Mouse (Mus musculus) left cerebral cortex, adult 8-10 months (tissue): Measurements from ENCODE around the gene Bicral. TPM values are rescaled to one million over a fixed set of nuclear protein-coding genes. Genes with fewer than 3 reads are reported as not detected.
A peak's percentile ranks its signal among the peaks of the same experiment; 100 is the strongest.
"Not testable (repeated sequence)": the region's sequence is repeated elsewhere in the genome, so short reads cannot be mapped to it uniquely, and the experiment has no call there.

Source experiments
- DNase-seq, 2 experiments: peaks; one replicate each; pipeline ENCODE4 v3.0.0; 2022; ENCODE audit warnings: low spot score in 2 of 2
- total RNA-seq, 4 experiments: library from RNA; stranded (reverse); gene quantifications; 2 replicates each; pipeline ENCODE4 v1.2.4; 2022

Bicral gene
- total RNA-seq, 4 experiments from 2014 or later = 54.4 to 63.1 (median 59.4) TPM

- no peak for DNase-seq
These were observed 58.6 kb downstream of the Bicral start for GRCm38 (mm10) chr17:46799680-46800079.

DNA sequence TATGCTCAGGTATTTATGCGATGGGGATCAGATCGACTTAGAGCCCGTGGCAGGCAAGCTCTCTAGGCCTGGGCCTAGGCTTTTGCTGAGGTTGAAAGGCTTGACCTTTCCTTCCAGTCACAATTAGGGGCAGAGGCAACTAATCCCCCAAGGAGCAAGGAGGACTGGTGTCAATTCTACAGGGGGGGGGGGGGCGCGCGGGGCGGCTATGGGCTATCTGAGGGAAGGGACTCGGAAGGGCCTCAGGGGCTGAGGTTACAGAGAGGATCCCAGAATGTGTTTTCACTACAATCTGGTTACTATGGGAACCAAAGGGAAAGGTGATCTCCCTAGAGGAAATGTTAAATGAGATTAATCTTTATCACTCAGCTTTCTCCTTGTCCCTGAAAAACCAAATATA, 60.9 kb downstream of the Bicral start:
- DNase-seq = no peak

DNA sequence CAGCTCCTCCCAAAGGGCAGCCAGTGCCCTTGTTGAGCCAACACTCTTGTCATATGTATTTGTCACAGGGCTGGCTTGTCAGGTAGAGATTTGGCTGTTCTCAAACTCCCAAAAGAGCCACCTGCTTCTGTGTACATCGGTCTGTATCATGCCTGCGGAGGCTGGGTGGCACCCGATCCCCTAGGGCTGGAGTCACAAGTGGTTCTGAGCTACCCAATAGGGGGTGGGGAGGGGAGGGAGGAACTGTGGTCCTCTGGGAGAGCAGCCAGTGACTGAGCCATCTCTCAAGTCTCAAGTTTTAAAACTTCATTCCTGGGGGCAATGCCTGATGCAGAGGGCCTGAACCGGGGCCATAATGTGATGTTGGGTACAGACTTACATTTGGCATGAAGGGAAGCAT, 61.5 kb downstream of the Bicral start:
- DNase-seq = no peak

DNA sequence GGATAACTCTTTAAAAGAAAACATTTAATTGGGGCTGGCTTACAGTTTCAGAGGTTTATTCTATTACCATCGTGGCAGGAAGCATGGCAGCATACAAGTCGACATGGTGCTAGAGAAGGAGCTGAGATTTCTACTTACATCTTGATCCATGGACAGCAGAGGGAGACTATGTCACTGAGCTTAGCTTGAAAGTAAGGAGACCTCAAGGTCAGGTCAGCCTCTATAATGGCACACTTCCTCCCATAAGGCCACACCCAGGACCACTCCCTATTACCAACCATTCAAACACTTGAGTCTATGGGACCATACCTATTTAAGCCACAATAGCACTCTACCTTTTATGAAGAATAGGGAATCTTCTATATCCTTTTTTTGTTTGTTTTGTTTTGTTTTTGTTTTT, 65.3 kb downstream of the Bicral start:
- DNase-seq = no peak

DNA sequence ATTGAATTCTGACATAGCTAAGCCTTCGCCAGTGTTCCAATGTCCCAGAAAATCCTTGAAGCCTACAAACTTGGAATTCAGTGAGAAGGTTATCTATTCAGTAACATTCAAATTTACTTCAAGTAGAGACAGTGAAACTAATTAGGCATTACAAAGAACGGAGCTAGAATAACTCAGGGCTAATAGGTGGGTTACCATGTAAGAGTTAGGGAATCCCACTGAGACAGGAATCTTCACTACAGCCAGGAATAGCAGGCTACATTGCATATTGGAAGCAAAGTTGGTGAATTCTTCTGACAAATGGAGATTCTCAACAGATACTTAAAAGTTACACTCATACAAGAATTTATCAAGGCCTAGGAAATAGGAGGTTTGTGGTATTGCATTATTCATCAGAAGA, 70.3 kb downstream of the Bicral start:
- DNase-seq = not testable (repeated sequence)

GRCm38 (mm10) chr17:46786952-46787351, 71.3 kb downstream of the Bicral start:
- no peak for DNase-seq

- DNase-seq = no peak
These were observed 75.1 kb downstream of the Bicral start for GRCm38 (mm10) chr17:46783222-46783565.

GRCm38 (mm10) chr17:46782341-46783221, 75.7 kb downstream of the Bicral start, which contains the start of gene Rpl7l1:
TSS of gene Rpl7l1 (minus strand) at chr17:46782672.
- DNase-seq = peak; percentile 75 to 84

- no peak for DNase-seq
These were observed 76.4 kb downstream of the Bicral start for GRCm38 (mm10) chr17:46781876-46782275.

DNA sequence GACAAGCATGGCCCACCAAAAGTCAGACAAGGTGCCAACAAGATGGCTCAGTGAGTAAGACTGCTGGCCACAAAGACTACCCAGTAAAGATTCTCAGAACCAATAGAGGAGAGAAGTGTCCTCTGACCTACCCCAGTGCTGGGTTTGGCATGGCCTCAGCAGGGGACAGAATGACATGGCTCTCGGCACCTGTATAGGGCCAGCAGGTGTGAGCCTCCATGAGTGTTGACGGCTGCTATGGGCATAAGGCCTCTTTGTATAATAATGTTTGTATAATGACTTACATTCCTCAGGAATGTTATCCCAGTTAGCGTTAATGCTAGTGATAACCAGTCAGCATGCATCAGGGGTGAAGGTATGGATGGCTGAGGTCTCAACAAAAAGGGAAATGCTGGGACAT, 82.2 kb downstream of the Bicral start:
- DNase-seq = no peak

- no peak for DNase-seq
These were observed 83.2 kb downstream of the Bicral start for GRCm38 (mm10) chr17:46775070-46775469.

DNA sequence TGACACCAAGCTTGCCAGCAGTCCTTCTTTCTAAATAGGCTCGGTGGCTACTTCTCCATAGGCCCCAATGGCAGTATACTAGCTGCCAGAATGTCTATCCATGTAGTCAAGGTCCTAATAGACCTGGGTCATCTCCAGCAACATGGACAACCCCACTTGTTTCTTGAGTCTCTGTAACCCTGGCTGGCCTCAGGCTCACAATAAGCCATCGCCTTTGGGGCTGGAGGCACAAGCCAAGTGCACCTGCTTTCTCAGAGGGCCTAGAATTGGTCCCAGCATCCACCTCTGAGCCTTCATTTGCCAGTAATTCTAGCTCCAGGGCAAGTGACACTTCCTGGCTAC, 84.2 kb downstream of the Bicral start:
- DNase-seq = no peak

DNA sequence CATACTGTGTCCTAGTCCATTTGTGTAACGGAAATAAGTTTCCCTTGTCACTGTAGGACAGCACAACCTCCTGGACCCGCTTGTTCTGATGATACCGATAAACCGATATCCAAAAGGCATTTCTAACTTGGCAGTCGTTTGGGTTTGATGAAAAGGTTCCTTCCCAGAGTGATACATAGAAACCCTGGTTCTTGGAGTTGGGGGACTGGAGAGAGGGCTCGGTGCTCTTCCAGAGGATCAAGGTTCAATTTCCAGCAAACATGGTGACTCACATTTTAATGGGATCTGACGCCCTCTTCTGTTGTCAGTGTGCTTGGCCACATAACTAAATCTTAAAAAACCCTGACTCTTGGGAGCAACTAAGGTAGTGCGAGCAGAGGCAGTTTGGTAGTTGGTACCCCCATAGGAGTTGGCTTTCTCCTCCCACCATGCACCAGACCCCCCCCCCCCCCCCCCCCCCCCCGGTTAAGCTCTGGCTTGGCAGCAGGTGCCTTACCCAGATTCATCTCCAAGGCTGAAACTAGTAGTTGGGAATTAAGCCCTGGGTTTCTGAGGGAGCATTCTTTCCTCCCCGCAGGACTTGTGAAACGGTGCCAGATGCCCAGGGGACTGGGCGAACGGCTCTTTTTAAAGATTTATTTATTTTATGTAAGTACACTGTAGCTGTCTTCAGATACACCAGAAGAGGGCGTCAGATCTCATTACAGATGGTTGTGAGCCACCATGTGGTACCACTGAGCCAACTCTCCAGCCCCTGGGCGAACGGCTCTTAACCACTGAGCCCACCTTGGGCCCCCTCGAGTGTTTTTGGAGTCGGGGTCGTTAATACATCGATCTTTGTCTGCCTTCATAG, 84.8 kb downstream of the Bicral start:
- no peak for DNase-seq

- DNase-seq = peak; percentile 73 to 78
These were observed 85.6 kb downstream of the Bicral start, which contains the start of gene 2310039H08Rik for GRCm38 (mm10) chr17:46772404-46773277. TSS of gene 2310039H08Rik (plus strand) at chr17:46772635.

DNA sequence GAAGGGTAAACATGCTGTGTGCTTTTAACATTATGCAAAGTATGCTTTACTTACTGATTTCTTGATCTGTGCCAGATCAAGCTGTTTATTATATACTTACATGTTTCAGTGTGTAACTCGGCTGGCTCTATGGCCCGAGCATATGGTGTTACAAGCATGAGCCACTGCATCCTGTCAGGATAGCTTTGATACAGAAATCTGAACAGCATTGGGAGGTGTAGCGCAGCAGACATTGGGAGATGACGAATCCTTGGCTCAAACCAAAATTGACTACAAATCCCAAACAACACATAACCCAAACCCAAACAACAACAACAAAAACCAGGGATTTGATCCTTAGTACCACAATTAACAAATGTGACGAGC, 86.3 kb downstream of the Bicral start:
- DNase-seq = no peak

DNA sequence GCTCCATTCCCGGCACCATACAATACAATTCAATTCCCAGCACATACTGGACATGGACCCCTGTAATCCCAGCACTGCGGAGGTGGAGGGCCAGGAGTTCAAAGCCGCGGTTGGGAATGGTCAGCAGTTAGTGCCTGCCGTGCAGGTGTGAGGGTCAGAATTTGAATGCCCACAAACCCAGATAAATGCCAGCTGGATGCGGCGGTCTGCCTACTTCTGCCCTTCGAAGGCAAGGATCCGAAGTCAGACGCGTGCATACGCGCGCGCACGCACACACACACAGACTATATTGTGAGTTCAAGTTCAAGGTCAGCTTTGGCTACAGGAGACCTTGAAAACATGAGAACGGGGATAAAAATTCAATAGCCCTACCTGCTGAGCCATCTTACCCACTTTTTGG, 86.7 kb downstream of the Bicral start:
- DNase-seq = no peak

DNA sequence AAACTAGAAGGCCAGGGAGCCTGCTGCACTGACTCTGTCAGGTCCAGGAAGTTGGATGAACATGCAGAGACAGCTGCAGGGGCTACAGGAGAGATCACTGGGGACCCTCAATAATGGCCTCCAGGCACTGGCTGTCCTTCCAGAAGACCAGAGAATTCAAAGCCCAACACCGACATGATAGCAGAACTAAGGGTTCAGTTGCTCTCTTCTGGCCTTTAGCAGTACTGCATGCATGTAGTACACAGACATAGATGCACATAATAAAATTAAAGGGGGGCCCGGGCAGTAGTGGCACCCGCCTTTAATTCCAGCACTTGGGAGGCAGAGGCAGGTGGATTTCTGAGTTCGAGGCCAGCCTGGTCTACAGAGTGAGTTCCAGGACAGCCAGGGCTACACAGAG, 87.3 kb downstream of the Bicral start:
- no peak for DNase-seq

DNA sequence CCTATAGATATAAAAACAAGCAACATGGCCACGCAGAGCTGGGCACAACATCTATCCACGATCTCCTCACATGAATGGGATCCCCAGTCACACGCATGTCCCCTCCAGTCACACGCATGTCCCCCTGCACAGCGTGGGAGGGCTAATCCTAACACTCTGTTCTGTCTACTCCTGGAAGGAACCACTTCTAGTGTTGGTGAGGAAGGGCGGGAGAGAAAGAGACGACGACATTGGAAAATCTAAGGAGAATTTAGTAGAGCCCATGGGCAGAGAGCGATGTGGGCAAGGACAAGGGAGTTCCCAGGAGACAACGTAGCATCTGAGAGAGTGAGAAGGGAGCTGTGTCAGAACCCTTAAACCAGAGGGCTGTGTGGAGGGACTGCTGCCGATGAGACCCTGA, 87.7 kb downstream of the Bicral start:
- DNase-seq = no peak

- no peak for DNase-seq
These were observed 90.4 kb downstream of the Bicral start for GRCm38 (mm10) chr17:46767868-46768267.

DNA sequence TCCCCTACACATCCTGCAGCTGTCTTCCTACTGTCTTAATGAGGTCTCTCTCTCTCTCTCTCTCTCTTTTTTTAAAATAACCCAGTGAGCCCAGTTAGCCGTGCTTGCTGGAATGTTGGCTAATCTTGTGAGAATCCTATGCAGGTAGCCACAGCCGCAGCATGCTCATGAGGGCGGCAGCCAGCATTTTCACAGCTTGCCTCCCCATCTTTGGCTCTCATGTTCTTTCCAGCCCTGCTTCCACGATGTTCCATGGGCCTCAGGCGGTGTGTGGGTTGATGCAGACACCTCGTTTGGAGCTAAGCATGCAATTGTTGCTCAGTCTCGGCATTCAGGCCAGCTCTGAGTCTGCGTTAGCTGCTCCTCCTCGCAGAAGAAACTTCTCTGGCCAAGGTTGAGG, 93.4 kb downstream of the Bicral start:
- DNase-seq = peak in 1 of 2 experiments; percentile 80

- no peak for DNase-seq
These were observed 94.7 kb downstream of the Bicral start, which contains the start of gene Ptcra for GRCm38 (mm10) chr17:46763544-46763943. TSS of gene Ptcra (minus strand) at chr17:46763712.
